Mouse (Mus musculus) forebrain, embryonic 15.5 days (tissue): Measurements from ENCODE around the gene Olfr266. TPM values are rescaled to one million over a fixed set of nuclear protein-coding genes. Genes with fewer than 3 reads are reported as not detected.

Experiments
- polyA plus RNA-seq: library from polyadenylated mRNA; unstranded; fragments of >200 nt; fragmentation: Nextera tagmentation; extraction: Ambion mirVana; gene quantifications from 2 replicates; pipeline ENCODE4 v1.2.1, GENCODE M21; 2015

Olfr266 gene
- polyA plus RNA-seq, 1 experiment from 2014 or later, result not detected

Other genes starting within 250 kb of the Olfr266 start
- gene Lrif1, start 141.3 kb downstream of the Olfr266 start, polyA plus RNA-seq, result 19.5 and 20.0 TPM in 2 replicates
- 3.1 and 3.6 TPM in 2 replicates for gene Cd53, start 36.1 kb downstream of the Olfr266 start, polyA plus RNA-seq
- 21.8 and 21.9 TPM in 2 replicates for gene Kcna3, start 209.9 kb upstream of the Olfr266 start, polyA plus RNA-seq